Mouse (Mus musculus) heart, embryonic 16.5 days (tissue): Measurements from ENCODE around the gene Ncaph2. TPM values are rescaled to one million over a fixed set of nuclear protein-coding genes. Genes with fewer than 3 reads are reported as not detected.

ENCODE experiments used
- ATAC-seq: fragments of 200-750 bp; cut with Nextera tagmentation; replicated peaks from 2 replicates; pipeline ENCODE4 v1.8.0; 2017; ENCODE audit warnings: moderate number of reproducible peaks; ENCODE audit not compliant: insufficient read depth, low FRiP score; ENCODE audit errors: extremely low read depth
- H3K27ac ChIP-seq: fragments of 300-500 bp; sonication (generic); 2 replicates; pipeline ENCODE4 v1.5.1; 2014; ENCODE audit warnings: mild to moderate bottlenecking, low read length, control low read depth, moderate library complexity
- H3K27me3 ChIP-seq: fragments of 300-500 bp; sonication (generic); 2 replicates; pipeline ENCODE4 v1.6.1; 2014; ENCODE audit warnings: low read length, mixed read lengths; ENCODE audit not compliant: control insufficient read depth, insufficient read depth
- H3K36me3 ChIP-seq: fragments of 300-500 bp; sonication (generic); 2 replicates; pipeline ENCODE4 v1.6.1; 2014; ENCODE audit not compliant: control insufficient read depth, insufficient read depth
- H3K4me1 ChIP-seq: fragments of 300-500 bp; sonication (generic); 2 replicates; pipeline ENCODE4 v1.6.1; 2014; ENCODE audit warnings: low read length, mixed read lengths; ENCODE audit not compliant: control insufficient read depth, insufficient read depth
- H3K4me2 ChIP-seq: fragments of 300-500 bp; sonication (generic); 2 replicates; pipeline ENCODE4 v1.6.1; 2014; ENCODE audit warnings: low read depth, mild to moderate bottlenecking, control low read depth, low read length
- H3K4me3 ChIP-seq: fragments of 300-500 bp; sonication (generic); 2 replicates; pipeline ENCODE4 v1.5.1; 2014; ENCODE audit warnings: mild to moderate bottlenecking, control low read depth, low read length
- H3K9ac ChIP-seq: fragments of 300-500 bp; sonication (generic); 2 replicates; pipeline ENCODE4 v1.6.1; 2014; ENCODE audit warnings: low read length, control low read depth
- H3K9me3 ChIP-seq: fragments of 300-500 bp; sonication (generic); replicated peaks from 2 replicates; pipeline ENCODE4 v1.6.1; 2016; ENCODE audit warnings: low read length; ENCODE audit not compliant: control insufficient read depth
- WGBS: fragments of 180-500 bp; shearing (Covaris S2); extraction: QIAGEN DNeasy Blood & Tissue Kit; methylation state at CpG from one replicate; pipeline ENCODE4 v1.1.7; 2014; 5-methylcytosine and 5-hydroxymethylcytosine counted together
- polyA plus RNA-seq: library from polyadenylated mRNA; unstranded; fragments of >200 nt; fragmentation: Nextera tagmentation; extraction: Ambion mirVana; gene quantifications from 2 replicates; pipeline ENCODE4 v1.2.1, GENCODE M21; 2015

Gene Ncaph2
- polyA plus RNA-seq, 1 experiment from 2014 or later, result 108 TPM

- WGBS, result 41% methylated on average over 9 of the region's 9 CpGs
- Histone ChIP-seq H3K4me3 (peak overlapping the region; percentile 88), H3K27me3 (peaks cover 32% of the 10 kb centered on the region), H3K36me3 (peaks cover 30% of the 10 kb centered on the region), H3K4me1 (peaks cover 25% of the 10 kb centered on the region), H3K9me3 (no peaks in the 10 kb centered on the region), H3K4me2 (peak overlapping the region; percentile 93), H3K9ac (peak overlapping the region; percentile 91), H3K27ac (peak overlapping the region; percentile 97)
- ATAC-seq, result peak; percentile 6; the same call in 1 of the 2 replicates
These were observed 18.8 kb downstream of the Ncaph2 start for GRCm38 (mm10) chr15:89374340-89374739.

- Histone ChIP-seq H3K9ac (no peak overlapping the region), H3K4me2 (no peak overlapping the region)
- 90% methylated on average over 17 of the region's 17 CpGs for WGBS
These were observed 19.4 kb downstream of the Ncaph2 start for GRCm38 (mm10) chr15:89374801-89375534.

GRCm38 (mm10) chr15:89376040-89376439 lies 20.5 kb downstream of the Ncaph2 start:
- H3K4me2 ChIP-seq, result no peak overlapping the region
- H3K4me3 ChIP-seq, result no peak overlapping the region
- H3K36me3 ChIP-seq, result peaks cover 14% of the 10 kb centered on the region
- peaks cover 35% of the 10 kb centered on the region for H3K27me3 ChIP-seq
- 72% methylated on average over 7 of the region's 7 CpGs for WGBS
- H3K9me3 ChIP-seq, result no peaks in the 10 kb centered on the region
- H3K27ac ChIP-seq, result no peak overlapping the region
- H3K9ac ChIP-seq, result no peak overlapping the region
- ATAC-seq, result no peak
- peaks cover 28% of the 10 kb centered on the region for H3K4me1 ChIP-seq

More at GRCm38 (mm10) chr15:89374801-89375534, 19.4 kb downstream of the Ncaph2 start:
- no peak for ATAC-seq
- Histone ChIP-seq H3K4me1 (peaks cover 28% of the 10 kb centered on the region), H3K9me3 (no peaks in the 10 kb centered on the region), H3K36me3 (peaks cover 24% of the 10 kb centered on the region), H3K27me3 (peaks cover 32% of the 10 kb centered on the region), H3K4me3 (no peak overlapping the region), H3K27ac (no peak overlapping the region)

GRCm38 (mm10) chr15:89376957-89377356 lies 21.4 kb downstream of the Ncaph2 start, which contains the start of gene Tymp:
Gene Tymp (minus strand): TSS chr15:89377039.
- WGBS, result 23% methylated on average over 16 of the region's 16 CpGs
- Histone ChIP-seq H3K36me3 (peaks cover 5% of the 10 kb centered on the region), H3K27ac (no peak within 1 kb of the TSS), H3K4me3 (peak within 1 kb of the TSS; percentile 8; the same call in 1 of the 2 replicates), H3K27me3 (peaks cover 35% of the 10 kb centered on the region), H3K4me1 (peaks cover 28% of the 10 kb centered on the region), H3K9me3 (no peaks in the 10 kb centered on the region), H3K4me2 (peak within 1 kb of the TSS; percentile 32; the same call in 1 of the 2 replicates), H3K9ac (0 out of 2 replicates have a peak within 1 kb of the TSS, but pooled peaks have one; percentile 9)
- ATAC-seq, result no peak

GRCm38 (mm10) chr15:89377362-89377761 lies 21.8 kb downstream of the Ncaph2 start:
- peak overlapping the region; percentile 32; the same call in 1 of the 2 replicates for H3K4me2 ChIP-seq
- no peak overlapping the region for H3K27ac ChIP-seq
- H3K27me3 ChIP-seq, result peaks cover 35% of the 10 kb centered on the region
- H3K36me3 ChIP-seq, result peaks cover 1% of the 10 kb centered on the region
- 6% methylated on average over 18 of the region's 18 CpGs for WGBS
- peaks cover 28% of the 10 kb centered on the region for H3K4me1 ChIP-seq
- ATAC-seq, result no peak
- H3K9ac ChIP-seq, result 0 out of 2 replicates have a peak overlapping the region, but pooled peaks have one; percentile 9
- H3K4me3 ChIP-seq, result peak overlapping the region; percentile 8; the same call in 1 of the 2 replicates
- no peaks in the 10 kb centered on the region for H3K9me3 ChIP-seq

GRCm38 (mm10) chr15:89377938-89378828 lies 22.7 kb downstream of the Ncaph2 start:
- 16% methylated on average over 39 of the region's 46 CpGs for WGBS
- peak overlapping the region; percentile 62 for H3K9ac ChIP-seq
- ATAC-seq, result no peak

GRCm38 (mm10) chr15:89378831-89379401 lies 23.4 kb downstream of the Ncaph2 start, which contains the start of gene Odf3b:
Gene Odf3b (minus strand): TSS chr15:89379282.
- Histone ChIP-seq H3K27me3 (peaks cover 35% of the 10 kb centered on the region), H3K4me2 (peak within 1 kb of the TSS; percentile 84), H3K4me1 (peaks cover 19% of the 10 kb centered on the region), H3K9ac (peak within 1 kb of the TSS; percentile 62), H3K36me3 (no peaks in the 10 kb centered on the region), H3K4me3 (peak within 1 kb of the TSS; percentile 57), H3K9me3 (no peaks in the 10 kb centered on the region), H3K27ac (no peak within 1 kb of the TSS)
- under 1% methylated on average over 28 of the region's 33 CpGs for WGBS
- ATAC-seq, result 0 out of 2 replicates have a peak, but pooled peaks have one; percentile 39

More at GRCm38 (mm10) chr15:89377938-89378828, 22.7 kb downstream of the Ncaph2 start:
- peak overlapping the region; percentile 57 for H3K4me3 ChIP-seq
- H3K4me2 ChIP-seq, result peak overlapping the region; percentile 84
- H3K36me3 ChIP-seq, result no peaks in the 10 kb centered on the region
- H3K4me1 ChIP-seq, result peaks cover 21% of the 10 kb centered on the region
- no peaks in the 10 kb centered on the region for H3K9me3 ChIP-seq
- H3K27ac ChIP-seq, result no peak overlapping the region
- H3K27me3 ChIP-seq, result peaks cover 35% of the 10 kb centered on the region

- no peaks in the 10 kb centered on the region for H3K9me3 ChIP-seq
- peak overlapping the region; percentile 84 for H3K4me2 ChIP-seq
- no peak overlapping the region for H3K27ac ChIP-seq
- WGBS, result 8% methylated on average over 10 of the region's 10 CpGs
- no peak for ATAC-seq
- peak overlapping the region; percentile 57 for H3K4me3 ChIP-seq
- peaks cover 35% of the 10 kb centered on the region for H3K27me3 ChIP-seq
- H3K4me1 ChIP-seq, result peaks cover 15% of the 10 kb centered on the region
- peak overlapping the region; percentile 62 for H3K9ac ChIP-seq
- no peaks in the 10 kb centered on the region for H3K36me3 ChIP-seq
These were observed 23.9 kb downstream of the Ncaph2 start for GRCm38 (mm10) chr15:89379429-89379828.
